Mouse (Mus musculus): ENCODE data around the gene Fam189a2. TPM values are rescaled to one million over a fixed set of nuclear protein-coding genes. Genes with fewer than 3 reads are reported as not detected.

Fam189a2 gene
- polyA plus RNA-seq, 1 experiment from 2014 or later = 1.5 TPM

DNA sequence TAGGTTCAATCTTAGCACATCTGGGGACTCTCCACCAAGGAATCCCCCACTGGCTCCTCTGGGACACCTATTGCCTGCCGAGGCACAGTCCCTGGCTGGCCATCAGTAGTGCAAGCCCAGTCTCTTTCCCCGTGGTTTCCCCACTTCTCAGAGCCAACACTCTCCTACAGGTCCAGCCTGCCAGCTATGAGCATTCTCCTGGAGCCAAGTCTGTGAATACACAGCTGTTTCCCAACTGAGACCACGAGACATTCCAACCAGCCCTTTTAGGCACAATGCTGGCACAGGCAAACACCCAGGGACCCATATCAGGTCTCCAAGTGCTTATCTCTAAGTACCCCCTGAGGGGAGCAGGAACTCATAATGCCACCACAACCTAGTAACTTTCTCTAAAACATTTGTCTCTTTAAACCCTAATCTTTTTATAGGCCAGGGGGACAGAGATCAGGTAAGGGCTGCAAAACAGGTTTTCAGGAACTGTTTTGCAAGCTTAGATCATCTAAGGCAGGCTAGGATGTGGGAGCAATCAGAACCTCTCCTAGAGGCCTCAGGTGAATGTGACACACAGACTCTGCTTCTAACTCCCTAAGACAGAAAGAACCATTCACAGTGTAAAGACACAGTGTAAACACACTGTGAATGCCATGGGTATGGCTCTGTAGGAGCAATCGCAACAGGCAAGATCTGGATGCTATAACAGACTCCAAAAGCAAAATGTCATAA lies 23.0 kb downstream of the Fam189a2 start:
- no peaks in the 10 kb centered on the region for H3K27me3 ChIP-seq
- no peak overlapping the region for H3K4me2 ChIP-seq
- H3K9ac ChIP-seq = no peak overlapping the region
- peaks cover 9% of the 10 kb centered on the region; the same call in 1 of the 2 replicates for H3K4me1 ChIP-seq
- H3K27ac ChIP-seq = peak overlapping the region; percentile 73
- no peaks in the 10 kb centered on the region for H3K9me3 ChIP-seq
- H3K4me3 ChIP-seq = no peak overlapping the region
- peak; percentile 55 for ATAC-seq (ENCODE audit: borderline replicate concordance, extremely low read depth, low FRiP score, low TSS enrichment)
- H3K36me3 ChIP-seq = no peaks in the 10 kb centered on the region
- WGBS = 39% methylated on average over 4 of the region's 4 CpGs

DNA sequence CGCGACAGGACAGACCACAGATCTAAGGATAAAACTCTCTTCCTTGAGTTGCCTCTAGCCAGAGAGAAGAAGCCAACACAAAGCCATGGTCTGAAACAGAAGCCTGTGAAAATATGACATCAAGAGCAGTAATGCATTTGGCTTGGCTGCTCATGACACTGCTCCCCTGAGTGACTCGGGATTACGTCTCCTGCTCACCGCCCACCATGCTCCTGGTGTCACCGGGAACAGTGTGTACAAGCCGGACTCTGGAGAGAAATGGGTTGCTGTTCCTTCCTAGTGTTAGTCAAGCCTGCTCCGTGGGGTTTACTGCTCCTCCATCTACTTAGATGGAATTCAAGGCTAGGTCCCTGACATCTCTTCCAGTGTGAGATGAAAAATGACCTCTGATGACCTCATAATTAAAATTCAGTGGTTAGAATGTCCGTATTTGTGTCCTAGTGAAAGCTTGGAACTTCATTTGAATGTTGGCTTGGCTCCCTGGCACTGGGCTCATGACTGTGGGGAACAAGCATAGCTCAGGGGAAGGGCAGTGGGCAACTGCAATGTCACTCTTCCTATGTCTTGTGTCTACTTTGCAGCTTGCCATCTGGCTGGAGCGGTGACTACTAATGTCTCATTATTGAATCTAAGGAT lies 23.7 kb downstream of the Fam189a2 start:
- H3K9ac ChIP-seq = no peak overlapping the region
- H3K4me3 ChIP-seq = no peak overlapping the region
- ATAC-seq (ENCODE audit: borderline replicate concordance, extremely low read depth, low FRiP score, low TSS enrichment) = no peak

DNA sequence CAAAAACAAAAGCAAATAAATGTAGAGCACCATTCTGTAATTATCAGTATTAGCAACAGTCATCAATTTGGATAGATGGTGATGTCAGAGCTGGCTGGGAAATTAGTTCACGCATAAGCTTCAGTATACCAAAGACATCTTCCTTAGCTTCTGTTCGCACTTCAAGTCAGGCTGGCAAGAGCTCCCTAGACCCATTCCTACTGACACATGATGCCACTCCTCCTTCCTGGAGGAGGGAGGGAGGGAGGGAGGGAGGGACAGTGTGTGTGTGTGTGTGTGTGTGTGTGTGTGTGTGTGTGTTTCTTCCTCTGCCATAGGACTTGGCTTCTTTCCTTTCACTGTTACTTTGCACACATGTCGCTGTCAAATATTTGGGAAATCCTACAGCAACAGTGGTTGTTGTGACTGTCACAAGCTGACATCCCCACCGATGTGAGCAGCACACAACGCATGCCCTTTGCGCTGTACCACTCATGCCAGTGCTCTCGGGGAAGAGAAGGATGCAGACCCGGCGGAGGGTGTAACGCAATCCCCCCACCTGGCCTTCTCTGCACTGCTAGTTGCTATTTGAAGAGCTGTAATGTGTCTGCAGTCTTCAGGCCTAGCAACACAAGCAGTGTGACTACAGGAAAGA lies 34.9 kb downstream of the Fam189a2 start:
- H3K27ac ChIP-seq = no peak overlapping the region
- ATAC-seq (ENCODE audit: borderline replicate concordance, extremely low read depth, low FRiP score, low TSS enrichment) = no peak

More for the DNA sequence above, 23.7 kb downstream of the Fam189a2 start:
- 87% methylated on average over 10 of the region's 10 CpGs for WGBS
- no peak overlapping the region for H3K4me2 ChIP-seq
- H3K27ac ChIP-seq = peak overlapping the region; percentile 73
- H3K36me3 ChIP-seq = no peaks in the 10 kb centered on the region
- H3K27me3 ChIP-seq = no peaks in the 10 kb centered on the region
- peaks cover 9% of the 10 kb centered on the region; the same call in 1 of the 2 replicates for H3K4me1 ChIP-seq
- H3K9me3 ChIP-seq = no peaks in the 10 kb centered on the region

DNA sequence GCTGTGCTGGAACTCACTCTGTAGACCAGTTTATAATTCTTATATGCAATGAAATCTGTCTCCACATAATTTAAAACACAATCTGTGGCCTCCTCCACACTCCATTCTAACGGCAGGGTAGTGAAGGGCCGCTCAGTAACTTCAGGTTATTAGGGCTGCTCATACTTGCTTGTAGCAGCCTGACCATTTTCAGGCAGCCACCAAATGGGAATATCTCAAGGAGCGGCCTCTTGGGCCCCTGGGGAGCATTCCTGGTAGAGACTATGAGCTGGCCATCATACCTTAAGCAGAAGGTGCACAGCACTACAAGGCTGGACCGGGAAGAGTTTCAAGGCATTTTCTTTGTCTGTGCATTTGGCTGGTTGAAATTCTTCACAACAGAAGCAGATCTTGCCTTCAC lies 42.7 kb downstream of the Fam189a2 start:
- Histone ChIP-seq H3K9me3 (no peaks in the 10 kb centered on the region), H3K36me3 (no peaks in the 10 kb centered on the region), H3K4me1 (no peaks in the 10 kb centered on the region), H3K4me3 (no peak overlapping the region), H3K9ac (no peak overlapping the region), H3K4me2 (no peak overlapping the region), H3K27ac (no peak overlapping the region), H3K27me3 (no peaks in the 10 kb centered on the region)
- ATAC-seq (ENCODE audit: borderline replicate concordance, extremely low read depth, low FRiP score, low TSS enrichment) = no peak
- 85% methylated on average over 4 of the region's 4 CpGs for WGBS

More for the DNA sequence above, 34.9 kb downstream of the Fam189a2 start:
- 75% methylated on average over 10 of the region's 10 CpGs for WGBS
- Histone ChIP-seq H3K4me1 (no peaks in the 10 kb centered on the region), H3K36me3 (no peaks in the 10 kb centered on the region), H3K9me3 (no peaks in the 10 kb centered on the region), H3K4me2 (no peak overlapping the region), H3K27me3 (no peaks in the 10 kb centered on the region), H3K4me3 (no peak overlapping the region), H3K9ac (no peak overlapping the region)

DNA sequence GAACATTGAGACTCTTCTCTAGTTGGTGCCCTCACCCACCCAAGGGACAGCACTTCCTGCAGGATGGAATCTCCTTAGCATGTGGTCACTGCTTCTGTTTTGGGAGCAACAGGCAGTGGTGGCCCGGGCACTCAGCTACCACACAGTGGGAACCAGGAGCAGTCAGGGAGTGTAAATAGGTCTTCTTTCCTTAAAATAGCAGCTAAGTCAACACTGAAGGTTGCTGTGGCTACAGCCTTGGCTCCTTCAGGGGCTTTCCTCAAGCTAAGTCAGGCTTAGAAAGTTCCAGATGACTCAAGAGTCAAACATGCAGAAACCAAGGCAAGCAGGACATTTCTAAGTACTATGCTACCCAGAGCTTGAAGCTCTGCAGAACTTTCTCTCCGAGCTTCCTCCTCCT lies 43.5 kb downstream of the Fam189a2 start:
- no peaks in the 10 kb centered on the region for H3K27me3 ChIP-seq
- no peaks in the 10 kb centered on the region for H3K36me3 ChIP-seq
- 42% methylated on average over 2 of the region's 2 CpGs for WGBS
- H3K4me3 ChIP-seq = no peak overlapping the region
- H3K9me3 ChIP-seq = no peaks in the 10 kb centered on the region
- no peak overlapping the region for H3K4me2 ChIP-seq
- no peaks in the 10 kb centered on the region for H3K4me1 ChIP-seq
- no peak for ATAC-seq (ENCODE audit: borderline replicate concordance, extremely low read depth, low FRiP score, low TSS enrichment)
- no peak overlapping the region for H3K9ac ChIP-seq
- no peak overlapping the region for H3K27ac ChIP-seq

DNA sequence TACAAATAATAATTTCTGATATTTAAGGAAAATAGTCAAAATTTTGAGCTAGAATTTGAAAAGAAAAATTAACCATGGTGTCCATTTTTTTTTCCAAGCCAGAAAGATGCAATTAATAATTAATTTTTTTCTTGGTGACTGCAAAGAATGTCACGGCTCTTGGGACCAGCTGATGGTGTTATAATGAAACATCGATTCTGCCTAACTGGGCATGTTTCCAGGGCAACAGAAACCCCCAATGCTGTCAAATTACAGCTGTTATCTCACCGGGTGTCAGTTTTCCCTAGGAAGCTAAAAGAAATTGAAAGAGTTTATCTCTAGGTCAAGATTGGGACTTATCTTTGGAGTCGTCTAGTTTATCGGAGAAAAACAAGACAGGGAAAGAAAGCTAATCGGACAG lies 46.6 kb downstream of the Fam189a2 start:
- Histone ChIP-seq H3K9ac (no peak overlapping the region), H3K27me3 (no peaks in the 10 kb centered on the region), H3K36me3 (no peaks in the 10 kb centered on the region), H3K4me1 (no peaks in the 10 kb centered on the region), H3K4me2 (no peak overlapping the region), H3K4me3 (no peak overlapping the region), H3K9me3 (no peaks in the 10 kb centered on the region), H3K27ac (no peak overlapping the region)
- WGBS = 30% methylated on average over 6 of the region's 6 CpGs
- no peak for ATAC-seq (ENCODE audit: borderline replicate concordance, extremely low read depth, low FRiP score, low TSS enrichment)

DNA sequence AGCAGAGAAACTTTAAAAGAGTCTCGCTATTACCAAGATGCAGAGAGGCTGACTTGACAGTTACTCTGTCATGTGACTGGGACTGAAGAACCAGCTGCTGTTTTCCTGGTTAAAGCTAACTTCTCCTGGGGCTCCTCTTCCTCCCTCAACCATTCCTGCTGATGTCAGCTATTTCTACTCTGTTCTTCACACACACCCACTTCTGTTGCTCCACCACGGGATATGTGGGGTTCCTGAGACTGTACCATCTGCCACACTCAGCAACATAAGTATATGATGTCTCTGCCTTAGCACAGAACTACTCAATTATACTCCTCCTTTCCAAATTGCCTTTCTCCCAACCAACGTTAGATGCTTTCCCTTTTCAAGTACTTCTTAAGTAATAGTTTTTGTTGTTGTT lies 50.2 kb downstream of the Fam189a2 start:
- WGBS = 47% methylated on average over 3 of the region's 3 CpGs
- Histone ChIP-seq H3K4me3 (no peak overlapping the region), H3K36me3 (no peaks in the 10 kb centered on the region), H3K9ac (no peak overlapping the region), H3K4me1 (no peaks in the 10 kb centered on the region), H3K9me3 (no peaks in the 10 kb centered on the region), H3K4me2 (no peak overlapping the region), H3K27ac (no peak overlapping the region), H3K27me3 (no peaks in the 10 kb centered on the region)
- ATAC-seq (ENCODE audit: borderline replicate concordance, extremely low read depth, low FRiP score, low TSS enrichment) = no peak

DNA sequence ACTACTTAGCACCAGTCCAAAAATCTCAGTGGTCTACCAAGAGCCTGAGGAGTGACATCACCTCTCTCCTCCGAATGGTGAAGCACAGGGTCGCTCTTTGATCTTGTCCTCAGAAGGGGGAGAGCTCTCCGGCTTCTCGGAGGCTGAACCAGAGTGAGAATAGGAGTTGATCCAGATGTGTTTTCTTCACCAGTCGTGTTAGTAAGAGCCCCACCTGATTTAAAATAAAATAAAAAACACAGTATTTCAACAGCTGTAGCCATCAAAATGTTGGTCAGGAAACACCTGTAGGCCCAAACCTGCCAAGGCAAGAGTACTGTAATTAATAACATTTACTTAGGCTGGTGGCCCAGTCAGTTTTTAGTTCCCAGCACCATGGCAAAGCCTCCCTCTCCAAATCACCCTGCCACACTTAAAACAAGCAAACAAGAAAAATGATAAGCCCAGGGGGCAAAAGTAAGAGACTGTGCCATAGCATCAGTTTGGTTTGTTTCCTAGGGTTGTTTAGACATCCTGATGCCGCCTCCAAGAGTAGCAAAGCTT lies 52.8 kb downstream of the Fam189a2 start:
- no peak overlapping the region for H3K4me2 ChIP-seq
- 49% methylated on average over 6 of the region's 6 CpGs for WGBS
- H3K27me3 ChIP-seq = no peaks in the 10 kb centered on the region
- no peaks in the 10 kb centered on the region for H3K9me3 ChIP-seq
- no peak overlapping the region for H3K27ac ChIP-seq
- no peaks in the 10 kb centered on the region for H3K36me3 ChIP-seq
- H3K9ac ChIP-seq = no peak overlapping the region
- no peak overlapping the region for H3K4me3 ChIP-seq
- ATAC-seq (ENCODE audit: borderline replicate concordance, extremely low read depth, low FRiP score, low TSS enrichment) = no peak
- peaks cover 6% of the 10 kb centered on the region for H3K4me1 ChIP-seq

DNA sequence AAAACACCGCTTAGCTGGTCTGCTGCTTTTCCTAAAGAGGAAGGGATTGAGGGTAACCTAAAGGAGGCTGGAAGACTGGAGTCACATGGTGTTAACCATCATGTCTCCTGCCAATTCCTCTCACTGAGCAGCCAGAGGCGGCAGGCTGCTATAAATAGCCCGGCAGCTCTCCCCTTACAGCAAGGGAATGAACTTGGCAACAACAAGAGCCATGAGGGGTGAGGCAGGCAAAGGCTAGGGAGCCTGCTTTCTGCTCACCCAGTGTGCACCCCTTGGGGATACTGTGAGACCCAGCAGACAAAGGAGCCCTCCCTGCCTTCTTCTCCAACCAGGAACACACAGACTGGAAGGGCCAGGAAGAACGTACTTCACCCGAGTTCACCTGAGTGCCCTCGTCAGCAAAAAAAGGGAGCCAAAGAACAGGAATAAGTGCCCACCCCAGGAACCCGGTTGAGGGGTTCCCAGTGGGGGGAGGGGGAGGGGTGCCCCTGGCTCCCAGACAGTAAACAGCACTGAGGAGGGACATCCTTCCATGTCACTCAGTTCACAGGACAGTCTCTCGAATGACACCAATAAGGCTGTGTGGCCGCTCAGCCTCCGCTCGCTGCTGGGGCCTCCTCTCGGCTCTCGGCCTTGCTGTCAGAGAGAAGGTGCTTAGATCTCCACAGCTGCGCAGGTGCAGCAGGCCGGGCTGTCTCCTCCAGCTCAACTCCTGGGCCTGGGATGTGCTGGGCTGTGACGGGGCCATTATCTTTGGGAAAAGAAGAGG lies 57.8 kb downstream of the Fam189a2 start:
- Histone ChIP-seq H3K4me2 (no peak overlapping the region), H3K9me3 (no peaks in the 10 kb centered on the region), H3K9ac (no peak overlapping the region), H3K27me3 (no peaks in the 10 kb centered on the region), H3K36me3 (no peaks in the 10 kb centered on the region), H3K27ac (peak overlapping the region; percentile 71), H3K4me1 (peaks cover 17% of the 10 kb centered on the region), H3K4me3 (no peak overlapping the region)
- 41% methylated on average over 16 of the region's 16 CpGs for WGBS
- peak; percentile 90 for ATAC-seq (ENCODE audit: borderline replicate concordance, extremely low read depth, low FRiP score, low TSS enrichment)

DNA sequence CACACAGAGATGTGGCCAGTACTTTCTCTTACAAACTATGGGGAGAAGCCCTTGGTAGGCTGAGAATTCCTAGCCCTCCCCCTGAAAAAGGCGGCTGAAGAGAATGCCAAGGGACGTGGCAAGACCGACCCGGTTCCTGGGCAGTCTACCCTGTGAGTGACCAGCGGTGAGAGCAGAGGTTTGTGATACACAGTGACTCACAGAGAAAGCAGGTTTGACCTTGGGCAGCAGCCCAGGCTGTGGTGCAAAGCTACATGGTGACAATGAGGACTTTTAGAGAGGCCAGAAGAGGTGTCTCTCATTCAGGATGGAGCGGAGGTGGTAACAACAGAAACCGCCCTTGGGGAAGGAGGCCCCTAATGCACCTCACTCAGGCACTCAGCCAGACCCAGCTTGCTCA lies 59.4 kb downstream of the Fam189a2 start:
- H3K27ac ChIP-seq = no peak overlapping the region
- ATAC-seq (ENCODE audit: borderline replicate concordance, extremely low read depth, low FRiP score, low TSS enrichment) = no peak

DNA sequence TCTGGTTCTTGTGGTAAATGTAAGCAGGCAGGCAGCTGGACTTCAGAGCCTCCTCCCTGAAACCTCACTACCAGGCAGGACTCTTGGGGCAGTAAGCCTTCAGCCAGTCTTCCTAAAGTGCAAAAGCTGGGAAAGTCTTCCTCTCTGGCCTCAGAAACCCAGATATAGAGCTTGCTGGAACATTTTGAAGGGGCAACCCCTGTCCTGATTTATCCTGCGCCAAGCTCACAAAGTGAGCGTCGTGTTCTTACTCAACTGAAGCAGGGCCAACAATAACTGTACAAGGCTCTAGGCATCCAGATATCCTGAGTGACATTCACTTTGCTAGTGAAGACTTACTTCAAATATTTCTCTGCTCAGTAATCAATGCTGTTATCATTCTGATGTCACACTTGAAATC lies 60.4 kb downstream of the Fam189a2 start:
- H3K9ac ChIP-seq = no peak overlapping the region
- ATAC-seq (ENCODE audit: borderline replicate concordance, extremely low read depth, low FRiP score, low TSS enrichment) = no peak
- no peaks in the 10 kb centered on the region for H3K27me3 ChIP-seq
- no peaks in the 10 kb centered on the region for H3K36me3 ChIP-seq
- no peaks in the 10 kb centered on the region for H3K9me3 ChIP-seq
- WGBS = 83% methylated on average over 3 of the region's 3 CpGs
- no peak overlapping the region for H3K4me2 ChIP-seq
- H3K4me3 ChIP-seq = no peak overlapping the region
- H3K4me1 ChIP-seq = peaks cover 30% of the 10 kb centered on the region
- H3K27ac ChIP-seq = no peak overlapping the region

More for the DNA sequence above, 59.4 kb downstream of the Fam189a2 start:
- Histone ChIP-seq H3K4me2 (no peak overlapping the region), H3K4me3 (no peak overlapping the region), H3K27me3 (no peaks in the 10 kb centered on the region), H3K9me3 (no peaks in the 10 kb centered on the region), H3K4me1 (peaks cover 30% of the 10 kb centered on the region), H3K36me3 (no peaks in the 10 kb centered on the region), H3K9ac (no peak overlapping the region)
- WGBS = 93% methylated on average over 7 of the region's 7 CpGs
